Comparison of ENCODE assay signal across 8 mouse cellular contexts in the genomic region with DNA sequence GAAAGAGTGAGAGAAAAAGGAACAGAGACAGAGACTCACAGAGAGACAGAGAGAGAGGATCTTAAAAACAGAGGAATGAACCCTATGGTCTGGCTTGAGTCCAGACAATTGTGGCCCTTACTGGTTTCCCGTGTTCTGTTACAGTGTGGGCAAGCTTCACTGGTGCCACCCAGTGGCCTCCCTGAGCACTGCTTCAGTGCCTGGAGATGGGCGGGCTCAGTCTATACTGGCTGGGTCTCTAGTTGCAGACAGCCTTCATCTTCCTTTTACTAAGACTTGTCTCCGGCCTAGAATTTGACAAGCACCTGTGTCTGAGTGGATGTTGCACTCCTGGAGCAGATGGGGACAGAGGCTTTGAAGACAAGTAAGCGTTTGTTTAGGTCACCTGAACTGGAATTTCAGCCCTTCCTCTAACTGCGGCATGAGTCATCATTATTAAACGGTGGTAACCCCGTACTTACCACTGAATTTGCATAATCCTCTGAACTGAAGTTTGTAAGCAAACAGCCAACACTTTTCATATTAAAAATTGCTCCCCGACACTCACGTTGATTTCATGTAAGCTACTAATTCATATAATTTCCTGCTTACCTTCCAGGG. TPM values are rescaled to one million over a fixed set of nuclear protein-coding genes. Genes with fewer than 3 reads are reported as not detected.
DNase-seq lines count a peak whose midpoint lies in the region; ATAC-seq lines count a peak whose summit lies in the region.

No protein-coding gene starts in this region.

- H3K9ac ChIP-seq in forebrain, embryonic 11.5 days (ENCODE audit: low read length), result no peak overlapping the region
- H3K9ac ChIP-seq in lung, embryonic 16.5 days (ENCODE audit: low read length), result no peak overlapping the region

- 60% methylated on average over 9 of the region's 9 CpGs for WGBS in forebrain, embryonic 11.5 days
- 45% methylated on average over 9 of the region's 9 CpGs for WGBS in lung, embryonic 16.5 days

- H3K4me3 ChIP-seq in forebrain, embryonic 11.5 days (ENCODE audit: low read depth, low read length), result no peak overlapping the region
- no peak overlapping the region for H3K4me3 ChIP-seq in lung, embryonic 16.5 days (ENCODE audit: low read length)

- H3K9me3 ChIP-seq in forebrain, embryonic 11.5 days (ENCODE audit: control insufficient read depth, low read length), result no peaks in the 10 kb centered on the region
- no peaks in the 10 kb centered on the region for H3K9me3 ChIP-seq in lung, embryonic 16.5 days (ENCODE audit: control insufficient read depth, low read length)

- DNase-seq in MEL-GATA-1-ER (ENCODE audit: extremely low read depth, low read depth), result peak; percentile 89
- peak; percentile 47 for DNase-seq in c-Kit-positive CD71-positive TER-119-negative erythroid progenitor cells, embryonic 14.5 days (ENCODE audit: low read depth)
- DNase-seq in forebrain, embryonic 11.5 days (ENCODE audit: low spot score), result peak; percentile 74
- peak; percentile 74 for DNase-seq in heart, postnatal 4 days
- peak; percentile 48 to 71 for DNase-seq in layer of hippocampus, adult 8-10 months (ENCODE audit: low spot score in 2 of 2)
- peak; percentile 67 for DNase-seq in retina, postnatal 1 day
- peak; percentile 83 to 86 for DNase-seq in thymus, postnatal 36 days

- H3K4me1 ChIP-seq in forebrain, embryonic 11.5 days (replicated peaks; ENCODE audit: control insufficient read depth, insufficient read depth, low read length), result no peaks in the 10 kb centered on the region
- H3K4me1 ChIP-seq in lung, embryonic 16.5 days (replicated peaks; ENCODE audit: control insufficient read depth, insufficient read depth, low read length), result no peaks in the 10 kb centered on the region

- H3K27me3 ChIP-seq in forebrain, embryonic 11.5 days (ENCODE audit: control insufficient read depth, insufficient read depth, low read length), result no peaks in the 10 kb centered on the region
- H3K27me3 ChIP-seq in lung, embryonic 16.5 days (ENCODE audit: control insufficient read depth, insufficient read depth, low read depth, low read length), result no peaks in the 10 kb centered on the region

- no peak overlapping the region for H3K27ac ChIP-seq in forebrain, embryonic 11.5 days (ENCODE audit: low read depth, low read length)
- no peak overlapping the region for H3K27ac ChIP-seq in lung, embryonic 16.5 days (ENCODE audit: low read length)

- H3K4me2 ChIP-seq in forebrain, embryonic 11.5 days (ENCODE audit: low read depth, low read length, severe bottlenecking), result no peak overlapping the region
- H3K4me2 ChIP-seq in lung, embryonic 16.5 days (ENCODE audit: low read depth, low read length), result no peak overlapping the region

- H3K36me3 ChIP-seq in forebrain, embryonic 11.5 days (ENCODE audit: control insufficient read depth, insufficient read depth, low read length), result no peaks in the 10 kb centered on the region
- no peaks in the 10 kb centered on the region for H3K36me3 ChIP-seq in lung, embryonic 16.5 days (ENCODE audit: control insufficient read depth, insufficient read depth, low read length)

- ATAC-seq in forebrain, embryonic 11.5 days (replicated peaks; ENCODE audit: low FRiP score), result peak; percentile 52; the same call in 1 of the 2 replicates
- peak; percentile 85 for ATAC-seq in lung, embryonic 16.5 days (ENCODE audit: low read depth)

RNA-seq across cellular contexts. Expression of a gene that starts 18.9 kb away (rescaled TPM):
- 0.31 and 0.36 TPM in 2 replicates for polyA plus RNA-seq in forebrain, embryonic 11.5 days (2014; fragmentation: Nextera tagmentation; extraction: Ambion mirVana)
- under 1 TPM in 1 of 2 experiments, not detected in 1; 0.20 TPM for total RNA-seq in heart, postnatal 4 days (2021)
- total RNA-seq in layer of hippocampus, adult 8-10 months (2022), result 1 to 10 TPM in 2 of 4 experiments, under 1 TPM in 2; 0.52 to 2.6 (median 0.98) TPM
- polyA plus RNA-seq in lung, embryonic 16.5 days (2015; fragmentation: Nextera tagmentation; extraction: Ambion mirVana), result 0.33 TPM in 2 replicates
